Mouse (Mus musculus): ENCODE results near the gene Zc3h7a. TPM values are rescaled to one million over a fixed set of nuclear protein-coding genes. Genes with fewer than 3 reads are reported as not detected.

Zc3h7a gene
- polyA plus RNA-seq (2014; fragmentation: Illumina TruSeq; extraction: RNeasy Lipid Tissue Mini Kit (QIAGEN cat#74804); ENCODE audit: low read depth, low replicate concordance): 747 TPM

GRCm38 (mm10) chr16:11176208-11176883, at the start of gene Zc3h7a:
Gene Zc3h7a (minus strand): TSS chr16:11176393.

GRCm38 (mm10) chr16:11202571-11203554, 26.7 kb upstream of the Zc3h7a start, which contains the start of gene Rsl1d1:
Gene Rsl1d1 (minus strand): TSS chr16:11203331.

DNA sequence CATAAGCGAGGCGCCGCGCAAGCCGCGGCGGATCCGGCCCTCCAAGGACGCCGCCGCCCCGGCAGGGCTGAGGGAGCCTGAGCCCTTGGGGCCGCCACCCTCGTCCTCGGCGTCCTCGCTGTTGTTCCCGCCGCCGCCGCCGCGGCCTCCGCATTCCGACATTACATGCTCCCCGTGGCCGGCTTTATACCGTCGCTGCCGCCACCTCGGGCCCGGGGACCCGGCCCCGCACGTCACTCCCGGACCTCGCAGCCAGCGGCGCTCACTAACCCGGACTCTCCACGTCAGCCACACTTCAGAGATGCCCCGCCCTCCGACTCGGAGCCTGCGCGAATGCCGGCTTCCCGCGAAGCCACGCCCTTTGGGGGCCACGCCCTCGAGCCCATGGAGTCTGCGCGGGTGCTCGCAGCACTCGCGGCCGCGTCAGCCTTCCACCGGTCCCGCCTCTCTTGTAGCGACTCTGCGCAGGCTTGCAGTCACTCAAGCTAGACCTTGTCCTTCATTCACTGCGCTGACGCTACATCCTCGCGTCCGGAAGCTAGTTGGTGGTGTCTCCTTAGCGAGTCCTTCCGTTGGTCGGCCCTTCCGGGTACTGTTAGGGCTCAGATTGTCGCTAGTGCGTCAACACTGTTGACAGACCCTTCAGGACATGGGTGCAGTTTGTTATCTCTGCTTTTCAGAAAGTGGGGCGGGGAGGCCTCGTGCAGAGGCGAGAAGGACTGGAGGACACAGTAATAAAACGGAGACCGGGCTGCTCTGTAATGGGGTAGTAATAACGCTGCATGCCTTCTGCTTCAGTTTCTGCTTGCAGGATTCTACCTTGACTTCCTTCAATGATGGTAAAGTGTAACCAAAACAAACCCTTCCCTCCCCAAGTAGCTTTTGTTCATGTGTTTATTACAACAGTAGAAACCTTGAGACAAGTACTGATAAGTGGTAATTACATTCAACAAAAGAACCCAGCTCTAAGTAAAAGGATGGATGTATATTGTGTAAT, 41.5 kb downstream of the Zc3h7a start, which contains the start of gene Txndc11:
Gene Txndc11, minus strand, starts transcription at position 303 of the 997 bp plus-strand sequence.

Other genes with a start within 250 kb of the Zc3h7a start
- gene Snn, start 115.4 kb downstream of the Zc3h7a start, polyA plus RNA-seq (2014; fragmentation: Illumina TruSeq; extraction: RNeasy Lipid Tissue Mini Kit (QIAGEN cat#74804); ENCODE audit: low read depth, low replicate concordance): 7.1 TPM
- 104 TPM for gene Litaf, start 110.2 kb downstream of the Zc3h7a start, polyA plus RNA-seq (2014; fragmentation: Illumina TruSeq; extraction: RNeasy Lipid Tissue Mini Kit (QIAGEN cat#74804); ENCODE audit: low read depth, low replicate concordance)
- 28.1 TPM for gene Txndc11, start 41.7 kb downstream of the Zc3h7a start, polyA plus RNA-seq (2014; fragmentation: Illumina TruSeq; extraction: RNeasy Lipid Tissue Mini Kit (QIAGEN cat#74804); ENCODE audit: low read depth, low replicate concordance)
- gene Rsl1d1, start 26.9 kb upstream of the Zc3h7a start, polyA plus RNA-seq (2014; fragmentation: Illumina TruSeq; extraction: RNeasy Lipid Tissue Mini Kit (QIAGEN cat#74804); ENCODE audit: low read depth, low replicate concordance): 179 TPM
- 312 TPM for gene Gspt1, start 77.9 kb upstream of the Zc3h7a start, polyA plus RNA-seq (2014; fragmentation: Illumina TruSeq; extraction: RNeasy Lipid Tissue Mini Kit (QIAGEN cat#74804); ENCODE audit: low read depth, low replicate concordance)
- 1.2 TPM for gene Tnfrsf17, start 137.4 kb upstream of the Zc3h7a start, polyA plus RNA-seq (2014; fragmentation: Illumina TruSeq; extraction: RNeasy Lipid Tissue Mini Kit (QIAGEN cat#74804); ENCODE audit: low read depth, low replicate concordance)
- 1.6 TPM for gene Snx29, start 146.5 kb upstream of the Zc3h7a start, polyA plus RNA-seq (2014; fragmentation: Illumina TruSeq; extraction: RNeasy Lipid Tissue Mini Kit (QIAGEN cat#74804); ENCODE audit: low read depth, low replicate concordance)

All from sigmoid colon, adult 10 weeks (tissue).